Mouse (Mus musculus): ENCODE measurements around the gene Gm20388. TPM values are rescaled to one million over a fixed set of nuclear protein-coding genes. Genes with fewer than 3 reads are reported as not detected.
"Not testable (repeated sequence)": the region's sequence is repeated elsewhere in the genome, so short reads cannot be mapped to it uniquely, and the experiment has no call there.

Gene Gm20388
- total RNA-seq, 2 experiments from 2014 or later, result 8.8 TPM

- DNase-seq (ENCODE audit: extremely low spot score in 1 of 2, low spot score in 1 of 2), result no peak
These were observed 1369.8 kb downstream of the Gm20388 start for GRCm38 (mm10) chr8:121280414-121280813.

GRCm38 (mm10) chr8:121289346-121289745 lies 1378.7 kb downstream of the Gm20388 start:
- DNase-seq (ENCODE audit: extremely low spot score in 1 of 2, low spot score in 1 of 2), result no peak

GRCm38 (mm10) chr8:121290547-121290946 lies 1379.9 kb downstream of the Gm20388 start:
- DNase-seq (ENCODE audit: extremely low spot score in 1 of 2, low spot score in 1 of 2), result no peak

- DNase-seq (ENCODE audit: extremely low spot score in 1 of 2, low spot score in 1 of 2), result no peak
These were observed 1382.8 kb downstream of the Gm20388 start for GRCm38 (mm10) chr8:121293418-121293817.

- no peak for DNase-seq (ENCODE audit: extremely low spot score in 1 of 2, low spot score in 1 of 2)
These were observed 1383.8 kb downstream of the Gm20388 start for GRCm38 (mm10) chr8:121294234-121295108.

- no peak for DNase-seq (ENCODE audit: extremely low spot score in 1 of 2, low spot score in 1 of 2)
These were observed 1385.4 kb downstream of the Gm20388 start for GRCm38 (mm10) chr8:121296082-121296481.

- no peak for DNase-seq (ENCODE audit: extremely low spot score in 1 of 2, low spot score in 1 of 2)
These were observed 1386.0 kb downstream of the Gm20388 start for GRCm38 (mm10) chr8:121296597-121296996.

GRCm38 (mm10) chr8:121297299-121297698 lies 1386.7 kb downstream of the Gm20388 start:
- DNase-seq (ENCODE audit: extremely low spot score in 1 of 2, low spot score in 1 of 2), result no peak

GRCm38 (mm10) chr8:121300066-121300465 lies 1389.4 kb downstream of the Gm20388 start:
- no peak for DNase-seq (ENCODE audit: extremely low spot score in 1 of 2, low spot score in 1 of 2)

- DNase-seq (ENCODE audit: extremely low spot score in 1 of 2, low spot score in 1 of 2), result no peak
These were observed 1390.1 kb downstream of the Gm20388 start for GRCm38 (mm10) chr8:121300501-121301411.

- DNase-seq (ENCODE audit: extremely low spot score in 1 of 2, low spot score in 1 of 2), result no peak
These were observed 1390.8 kb downstream of the Gm20388 start for GRCm38 (mm10) chr8:121301431-121301830.

GRCm38 (mm10) chr8:121301978-121302649 lies 1391.5 kb downstream of the Gm20388 start:
- DNase-seq (ENCODE audit: extremely low spot score in 1 of 2, low spot score in 1 of 2), result no peak

GRCm38 (mm10) chr8:121307723-121308122 lies 1397.1 kb downstream of the Gm20388 start:
- DNase-seq (ENCODE audit: extremely low spot score in 1 of 2, low spot score in 1 of 2), result peak in 1 of 2 experiments; percentile 58

- no peak for DNase-seq (ENCODE audit: extremely low spot score in 1 of 2, low spot score in 1 of 2)
These were observed 1400.6 kb downstream of the Gm20388 start for GRCm38 (mm10) chr8:121310976-121311819.

GRCm38 (mm10) chr8:121313458-121313857 lies 1402.8 kb downstream of the Gm20388 start:
- DNase-seq (ENCODE audit: extremely low spot score in 1 of 2, low spot score in 1 of 2), result no peak

GRCm38 (mm10) chr8:121314036-121314435 lies 1403.4 kb downstream of the Gm20388 start:
- no peak for DNase-seq (ENCODE audit: extremely low spot score in 1 of 2, low spot score in 1 of 2)

GRCm38 (mm10) chr8:121315569-121315968 lies 1404.9 kb downstream of the Gm20388 start:
- DNase-seq (ENCODE audit: extremely low spot score in 1 of 2, low spot score in 1 of 2), result no peak

GRCm38 (mm10) chr8:121316009-121316408 lies 1405.4 kb downstream of the Gm20388 start:
- DNase-seq (ENCODE audit: extremely low spot score in 1 of 2, low spot score in 1 of 2), result no peak

- DNase-seq (ENCODE audit: extremely low spot score in 1 of 2, low spot score in 1 of 2), result not testable (repeated sequence)
These were observed 1408.1 kb downstream of the Gm20388 start for GRCm38 (mm10) chr8:121318756-121319155.

GRCm38 (mm10) chr8:121319491-121319890 lies 1408.8 kb downstream of the Gm20388 start:
- no peak for DNase-seq (ENCODE audit: extremely low spot score in 1 of 2, low spot score in 1 of 2)
